26 mouse cellular contexts compared by ENCODE assay signal in genomic region chr5:101779376-101779863, GRCm38 (mm10). TPM values are rescaled to one million over a fixed set of nuclear protein-coding genes. Genes with fewer than 3 reads are reported as not detected.
DNase-seq lines count a peak whose midpoint lies in the region; ATAC-seq lines count a peak whose summit lies in the region.
"Had no signal": no experiment of that assay in that cellular context is flagged by ENCODE, and none has a peak within 500 bp of the region (broad histone marks: within the 10 kb centered on the region; RNA-seq: fewer than 3 reads in every experiment).

No protein-coding gene starts in this region.

- peak; percentile 38 for DNase-seq in forebrain, embryonic 14.5 days (ENCODE audit: low spot score)
- DNase-seq in forebrain, embryonic 10.5 days (ENCODE audit: extremely low spot score, low spot score) = no peak
- no peak for DNase-seq in lung, postnatal 10 days
- DNase-seq in Muller cell, postnatal 12 days (ENCODE audit: inconsistent ontology term) = no peak
- DNase-seq: adrenal gland, postnatal 10 days; adrenal gland, postnatal 36 days; B cell, adult 2 months; cerebellum, adult 11 months; cerebellum, adult 2 months; cerebellum, adult 9-11 months; cerebellum, postnatal 25 days; gastrocnemius, adult 2 months; gastrocnemius, postnatal 14 days; heart, adult 11 months; heart, postnatal 14 days; heart, postnatal 4 days; kidney, adult 2 months had no signal

- no peaks in the 10 kb centered on the region for H3K36me3 ChIP-seq in forebrain, embryonic 14.5 days (ENCODE audit: control insufficient read depth, insufficient read depth, low read length)
- H3K36me3 ChIP-seq in forebrain, embryonic 10.5 days (replicated peaks) = no peaks in the 10 kb centered on the region
- no peaks in the 10 kb centered on the region for H3K36me3 ChIP-seq in hindbrain, embryonic 15.5 days
- H3K36me3 ChIP-seq in hindbrain, embryonic 13.5 days = no peaks in the 10 kb centered on the region
- H3K36me3 ChIP-seq in lung, embryonic 16.5 days (ENCODE audit: control insufficient read depth, insufficient read depth, low read length) = no peaks in the 10 kb centered on the region
- H3K36me3 ChIP-seq: embryonic facial prominence, embryonic 13.5 days; forebrain, embryonic 15.5 days; heart, embryonic 12.5 days; intestine, embryonic 15.5 days had no signal

- no peak overlapping the region for H3K4me3 ChIP-seq in forebrain, embryonic 14.5 days (ENCODE audit: low read depth, low read length)
- H3K4me3 ChIP-seq in forebrain, embryonic 10.5 days = no peak overlapping the region
- H3K4me3 ChIP-seq in hindbrain, embryonic 15.5 days = no peak overlapping the region
- H3K4me3 ChIP-seq in hindbrain, embryonic 13.5 days = no peak overlapping the region
- H3K4me3 ChIP-seq in lung, embryonic 16.5 days (ENCODE audit: low read length) = no peak overlapping the region
- H3K4me3 ChIP-seq: embryonic facial prominence, embryonic 13.5 days; forebrain, embryonic 15.5 days; gastrocnemius, adult 2 months; heart, embryonic 12.5 days; intestine, embryonic 15.5 days had no signal

- no peaks in the 10 kb centered on the region for H3K27me3 ChIP-seq in forebrain, embryonic 14.5 days (replicated peaks; ENCODE audit: control insufficient read depth, insufficient read depth, low read length)
- H3K27me3 ChIP-seq in forebrain, embryonic 10.5 days (ENCODE audit: poor library complexity, severe bottlenecking) = no peaks in the 10 kb centered on the region
- H3K27me3 ChIP-seq in hindbrain, embryonic 15.5 days = no peaks in the 10 kb centered on the region
- H3K27me3 ChIP-seq in hindbrain, embryonic 13.5 days = no peaks in the 10 kb centered on the region
- no peaks in the 10 kb centered on the region for H3K27me3 ChIP-seq in lung, embryonic 16.5 days (ENCODE audit: control insufficient read depth, insufficient read depth, low read depth, low read length)
- H3K27me3 ChIP-seq: embryonic facial prominence, embryonic 13.5 days; forebrain, embryonic 15.5 days; heart, embryonic 12.5 days; intestine, embryonic 15.5 days had no signal

- H3K27ac ChIP-seq in forebrain, embryonic 14.5 days (ENCODE audit: low read depth, low read length) = no peak overlapping the region
- H3K27ac ChIP-seq in forebrain, embryonic 10.5 days = no peak overlapping the region
- H3K27ac ChIP-seq in hindbrain, embryonic 15.5 days (replicated peaks) = no peak overlapping the region
- H3K27ac ChIP-seq in hindbrain, embryonic 13.5 days = no peak overlapping the region
- no peak overlapping the region for H3K27ac ChIP-seq in lung, embryonic 16.5 days (ENCODE audit: low read length)
- H3K27ac ChIP-seq: embryonic facial prominence, embryonic 13.5 days; forebrain, embryonic 15.5 days; gastrocnemius, adult 2 months; intestine, embryonic 15.5 days had no signal

- WGBS in forebrain, embryonic 14.5 days = 68% methylated on average over 15 of the region's 15 CpGs
- WGBS in forebrain, embryonic 10.5 days = 91% methylated on average over 15 of the region's 15 CpGs
- 74% methylated on average over 15 of the region's 15 CpGs for WGBS in hindbrain, embryonic 15.5 days
- 84% methylated on average over 15 of the region's 15 CpGs for WGBS in hindbrain, embryonic 13.5 days
- 69% methylated on average over 15 of the region's 15 CpGs for WGBS in lung, embryonic 16.5 days

- H3K9ac ChIP-seq in forebrain, embryonic 14.5 days (ENCODE audit: low read length) = no peak overlapping the region
- no peak overlapping the region for H3K9ac ChIP-seq in hindbrain, embryonic 15.5 days
- H3K9ac ChIP-seq in hindbrain, embryonic 13.5 days = no peak overlapping the region
- no peak overlapping the region for H3K9ac ChIP-seq in lung, embryonic 16.5 days (ENCODE audit: low read length)
- H3K9ac ChIP-seq: embryonic facial prominence, embryonic 13.5 days; forebrain, embryonic 15.5 days; heart, embryonic 12.5 days; intestine, embryonic 15.5 days had no signal

- H3K9me3 ChIP-seq in forebrain, embryonic 14.5 days (replicated peaks; ENCODE audit: control insufficient read depth, low read length) = no peaks in the 10 kb centered on the region
- no peaks in the 10 kb centered on the region for H3K9me3 ChIP-seq in forebrain, embryonic 10.5 days
- H3K9me3 ChIP-seq in hindbrain, embryonic 15.5 days = no peaks in the 10 kb centered on the region
- H3K9me3 ChIP-seq in hindbrain, embryonic 13.5 days = no peaks in the 10 kb centered on the region
- no peaks in the 10 kb centered on the region for H3K9me3 ChIP-seq in lung, embryonic 16.5 days (ENCODE audit: control insufficient read depth, low read length)
- H3K9me3 ChIP-seq: embryonic facial prominence, embryonic 13.5 days; forebrain, embryonic 15.5 days; heart, embryonic 12.5 days; intestine, embryonic 15.5 days had no signal

- no peaks in the 10 kb centered on the region for H3K4me1 ChIP-seq in forebrain, embryonic 14.5 days (ENCODE audit: control insufficient read depth, insufficient read depth, low read length)
- H3K4me1 ChIP-seq in forebrain, embryonic 10.5 days = no peaks in the 10 kb centered on the region
- no peaks in the 10 kb centered on the region for H3K4me1 ChIP-seq in hindbrain, embryonic 15.5 days (replicated peaks)
- peaks cover 5% of the 10 kb centered on the region; the same call in 1 of the 2 replicates for H3K4me1 ChIP-seq in hindbrain, embryonic 13.5 days (replicated peaks)
- peaks cover 4% of the 10 kb centered on the region; the same call in 1 of the 2 replicates for H3K4me1 ChIP-seq in lung, embryonic 16.5 days (replicated peaks; ENCODE audit: control insufficient read depth, insufficient read depth, low read length)
- H3K4me1 ChIP-seq: forebrain, embryonic 15.5 days; heart, embryonic 12.5 days had no signal

- ATAC-seq in forebrain, embryonic 14.5 days = no peak
- ATAC-seq in hindbrain, embryonic 15.5 days (ENCODE audit: low FRiP score, low read depth) = 0 out of 2 replicates have a peak, but pooled peaks have one; percentile 3
- ATAC-seq in hindbrain, embryonic 13.5 days (ENCODE audit: low FRiP score) = no peak
- ATAC-seq in lung, embryonic 16.5 days (ENCODE audit: low read depth) = 0 out of 2 replicates have a peak, but pooled peaks have one; percentile 38
- ATAC-seq: CD4-positive, CD25-positive, alpha-beta regulatory T cell, adult 4 months; forebrain, embryonic 15.5 days; hindbrain, embryonic 16.5 days had no signal

- H3K4me2 ChIP-seq in forebrain, embryonic 14.5 days (ENCODE audit: low read length) = no peak overlapping the region
- H3K4me2 ChIP-seq in hindbrain, embryonic 15.5 days = no peak overlapping the region
- no peak overlapping the region for H3K4me2 ChIP-seq in hindbrain, embryonic 13.5 days
- no peak overlapping the region for H3K4me2 ChIP-seq in lung, embryonic 16.5 days (ENCODE audit: low read depth, low read length)
- H3K4me2 ChIP-seq: embryonic facial prominence, embryonic 13.5 days; forebrain, embryonic 15.5 days; heart, embryonic 12.5 days; intestine, embryonic 15.5 days had no signal

RNA-seq across cellular contexts. Expression of gene Cds1, which starts 14.5 kb away (rescaled TPM):
- 3.9 and 4.0 TPM in 2 replicates for polyA plus RNA-seq in forebrain, embryonic 14.5 days (2014; fragmentation: Nextera tagmentation; extraction: Ambion mirVana)
- 0.36 and 0.63 TPM in 2 replicates for polyA plus RNA-seq in forebrain, embryonic 10.5 days (2016; fragmentation: Nextera tagmentation; extraction: Ambion mirVana)
- polyA plus RNA-seq in hindbrain, embryonic 15.5 days (2015; fragmentation: Nextera tagmentation; extraction: Ambion mirVana) = 6.2 and 6.8 TPM in 2 replicates
- polyA plus RNA-seq in hindbrain, embryonic 13.5 days (2015; fragmentation: Nextera tagmentation; extraction: Ambion mirVana) = 3.6 and 4.0 TPM in 2 replicates
- 7.3 and 11.4 TPM in 2 replicates for polyA plus RNA-seq in lung, embryonic 16.5 days (2015; fragmentation: Nextera tagmentation; extraction: Ambion mirVana)
- polyA plus RNA-seq: CD4-positive, CD25-positive, alpha-beta regulatory T cell, adult 4 months had no signal

Comparison
In these comparisons a context has a peak if more than half of its experiments do, and no peak if none do; other contexts are left out.
1. ATAC-seq: peak in hindbrain, embryonic 15.5 days (single experiment) and lung, embryonic 16.5 days (single experiment); none in forebrain, embryonic 14.5 days (single experiment) and hindbrain, embryonic 13.5 days (single experiment).